Mouse (Mus musculus) liver, adult 2 months (tissue): Measurements from ENCODE around the gene A230050P20Rik.

Source experiments
- CTCF ChIP-seq: fragments of 200-500 bp; IDR thresholded peaks from 2 replicates; pipeline ENCODE4 v1.5.1; 2011; ENCODE audit warnings: low read depth, low read length, control low read depth
- POLR2A ChIP-seq: fragments of 200-500 bp; IDR thresholded peaks from 2 replicates; pipeline ENCODE4 v1.6.1; 2011; ENCODE audit warnings: low read length, control low read depth; ENCODE audit not compliant: insufficient read depth; ENCODE audit errors: extremely low read depth

DNA sequence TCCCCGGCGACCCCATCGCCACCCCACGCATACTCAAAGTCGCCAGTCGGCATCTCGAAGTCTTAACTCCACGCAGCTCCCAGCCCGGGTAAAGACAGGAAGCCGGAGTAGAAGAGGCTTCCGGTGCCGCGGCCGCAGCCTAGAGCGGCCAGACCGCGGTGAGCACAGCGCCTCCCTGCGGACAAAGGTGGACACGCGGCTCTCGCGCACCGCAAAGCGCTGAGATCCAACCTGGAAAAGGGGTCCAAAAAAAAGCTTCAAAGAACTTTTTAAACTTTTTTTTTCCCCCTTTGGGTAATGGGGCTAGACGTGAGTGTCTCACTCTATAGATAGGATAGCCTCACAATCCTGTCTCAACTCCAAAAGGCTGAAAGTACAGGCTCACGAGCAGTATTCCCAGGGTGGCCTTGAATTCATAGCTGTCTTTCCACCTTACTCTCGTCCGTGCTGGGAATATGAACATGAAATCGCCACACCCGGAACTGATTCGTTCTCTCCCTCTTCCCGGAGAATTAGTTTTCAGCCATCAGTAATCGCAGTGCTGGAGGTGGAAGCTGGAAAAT lies 30.1 kb downstream of the A230050P20Rik start, which contains the start of gene Eif3g:
- TF ChIP-seq CTCF (peak; percentile 96), POLR2A (peak; percentile 62)
